Mouse (Mus musculus): ENCODE measurements around the gene Skil. TPM values are rescaled to one million over a fixed set of nuclear protein-coding genes. Genes with fewer than 3 reads are reported as not detected.

Gene Skil
- total and polyA plus RNA-seq, 3 experiments = 11.1 to 18.9 (median 11.2) TPM

GRCm38 (mm10) chr3:31051730-31052129 is 43.1 kb upstream of the Skil start:
- TF ChIP-seq UBTF (IDR thresholded peaks at IDR 0.05; ENCODE audit: low read depth, low read length) (no peak), E2F4 (IDR thresholded peaks at IDR 0.05; ENCODE audit: insufficient replicate concordance, low read depth, low read length) (no peak), MAX (IDR thresholded peaks at IDR 0.05; ENCODE audit: low read length) (no peak), ZKSCAN1 (IDR thresholded peaks at IDR 0.05; ENCODE audit: borderline replicate concordance, low read depth, low read length) (no peak), BHLHE40 (IDR thresholded peaks at IDR 0.05; ENCODE audit: low read depth, low read length) (no peak), NELFE (IDR thresholded peaks at IDR 0.05; ENCODE audit: low read depth, low read length) (no peak), MEF2A (IDR thresholded peaks at IDR 0.05; ENCODE audit: borderline replicate concordance, low read depth, low read length) (no peak), JUN (IDR thresholded peaks at IDR 0.05; ENCODE audit: insufficient read depth, low read depth, low read length) (no peak), CTCF (conservative IDR thresholded peaks at IDR 0.05 in 1 of 2, IDR thresholded peaks at IDR 0.05 in 1 of 2; ENCODE audit: low read depth in 2 of 2, low read length in 2 of 2) (no peak), MAZ (IDR thresholded peaks at IDR 0.05; ENCODE audit: low read depth, low read length) (no peak), KAT2A (IDR thresholded peaks at IDR 0.05; ENCODE audit: insufficient replicate concordance, low read length) (no peak), MYC (IDR thresholded peaks at IDR 0.05; ENCODE audit: low read depth, low read length) (no peak), USF2 (conservative IDR thresholded peaks at IDR 0.05; ENCODE audit: low read depth, low read length) (no peak)
- dilution Hi-C loops (cut with MboI; ENCODE audit: extremely low pct_ligation_motif_present, extremely low pct_unique_long_range_greater_than_20kb, low sequenced_read_pairs) (no loop called here), in situ Hi-C loops (cut with MboI; ENCODE audit: low pct_ligation_motif_present, low pct_unique_long_range_greater_than_20kb, low sequenced_read_pairs) (loop anchor here (25.0 kb wide), 1 partner anchor 186 kb away; no protein-coding TSS in a partner anchor)

GRCm38 (mm10) chr3:31053191-31053590 is 41.7 kb upstream of the Skil start:
- no peaks in the 10 kb centered on the region for H3K9me3 ChIP-seq (replicated peaks; ENCODE audit: low read length)
- peaks cover 16 to 32% of the 10 kb centered on the region in 2 experiments for H3K36me3 ChIP-seq (replicated peaks in 1 of 2; ENCODE audit: control insufficient read depth in 1 of 2, insufficient read depth in 1 of 2, low read length in 1 of 2)
- DNase-seq (ENCODE audit: extremely low read depth) = no peak
- H3K79me2 ChIP-seq (replicated peaks; ENCODE audit: control insufficient read depth, extremely low read depth, insufficient read depth, poor library complexity, severe bottlenecking) = no peaks in the 10 kb centered on the region
- in situ Hi-C loops (cut with MboI; ENCODE audit: low pct_ligation_motif_present, low pct_unique_long_range_greater_than_20kb, low sequenced_read_pairs) (loop anchor here (25.0 kb wide), 1 partner anchor 184 kb away; no protein-coding TSS in a partner anchor), dilution Hi-C loops (cut with MboI; ENCODE audit: extremely low pct_ligation_motif_present, extremely low pct_unique_long_range_greater_than_20kb, low sequenced_read_pairs) (no loop called here)
- no peak overlapping the region for H3K4me3 ChIP-seq (replicated peaks in 1 of 3; ENCODE audit: low read depth in 2 of 3, low read length in 2 of 3, poor library complexity in 1 of 3)
- TF ChIP-seq CHD2 (IDR thresholded peaks at IDR 0.05; ENCODE audit: low read length) = no peak
- TF ChIP-seq POLR2A (IDR thresholded peaks at IDR 0.05; ENCODE audit: low read depth, low read length) = no peak
- TF ChIP-seq USF1 (IDR thresholded peaks at IDR 0.05; ENCODE audit: low read depth, low read length) = no peak
- TF ChIP-seq ETS1 (conservative IDR thresholded peaks at IDR 0.05; ENCODE audit: low read depth, low read length) = no peak
- no peak for TF ChIP-seq UBTF (IDR thresholded peaks at IDR 0.05; ENCODE audit: low read depth, low read length)
- TF ChIP-seq USF2 (conservative IDR thresholded peaks at IDR 0.05; ENCODE audit: low read depth, low read length) = no peak
- no peak for TF ChIP-seq ZKSCAN1 (IDR thresholded peaks at IDR 0.05; ENCODE audit: borderline replicate concordance, low read depth, low read length)
- TF ChIP-seq BHLHE40 (IDR thresholded peaks at IDR 0.05; ENCODE audit: low read depth, low read length) = no peak
- no peak for TF ChIP-seq MEF2A (IDR thresholded peaks at IDR 0.05; ENCODE audit: borderline replicate concordance, low read depth, low read length)
- TF ChIP-seq TBP (conservative IDR thresholded peaks at IDR 0.05; ENCODE audit: low read depth, low read length) = no peak
- no peak for TF ChIP-seq KAT2A (IDR thresholded peaks at IDR 0.05; ENCODE audit: insufficient replicate concordance, low read length)
- TF ChIP-seq CHD1 (IDR thresholded peaks at IDR 0.05; ENCODE audit: low read depth, low read length) = no peak
- no peak for TF ChIP-seq TCF12 (IDR thresholded peaks at IDR 0.05; ENCODE audit: low read depth, low read length)
- no peak for TF ChIP-seq ZMIZ1 (IDR thresholded peaks at IDR 0.05; ENCODE audit: low read depth, low read length)
- no peak for TF ChIP-seq POLR2AphosphoS2 (IDR thresholded peaks at IDR 0.05; ENCODE audit: low read depth, low read length)
- no peak for TF ChIP-seq NELFE (IDR thresholded peaks at IDR 0.05; ENCODE audit: low read depth, low read length)
- TF ChIP-seq GABPA (IDR thresholded peaks at IDR 0.05; ENCODE audit: insufficient replicate concordance, low read depth, low read length) = no peak
- TF ChIP-seq CTCF (conservative IDR thresholded peaks at IDR 0.05 in 1 of 2, IDR thresholded peaks at IDR 0.05 in 1 of 2; ENCODE audit: low read depth in 2 of 2, low read length in 2 of 2) = no peak
- TF ChIP-seq JUN (IDR thresholded peaks at IDR 0.05; ENCODE audit: insufficient read depth, low read depth, low read length) = no peak
- TF ChIP-seq RCOR1 (conservative IDR thresholded peaks at IDR 0.05; ENCODE audit: low read depth, low read length) = no peak
- H3K9ac ChIP-seq (ENCODE audit: insufficient read depth, low read depth) = no peak overlapping the region
- no peaks in the 10 kb centered on the region for H3K4me1 ChIP-seq (ENCODE audit: control insufficient read depth in 1 of 2, insufficient read depth in 2 of 2)
- H3K4me2 ChIP-seq (ENCODE audit: insufficient read depth, low read depth, poor library complexity, severe bottlenecking) = no peak overlapping the region
- H3K27ac ChIP-seq (ENCODE audit: insufficient read depth, low read depth) = no peak overlapping the region
- H3K27me3 ChIP-seq (replicated peaks) = no peaks in the 10 kb centered on the region

More at GRCm38 (mm10) chr3:31051730-31052129, 43.1 kb upstream of the Skil start:
- Histone ChIP-seq H3K9ac (ENCODE audit: insufficient read depth, low read depth) (no peak overlapping the region), H3K4me1 (ENCODE audit: control insufficient read depth in 1 of 2, insufficient read depth in 2 of 2) (peaks cover 0 to 6% of the 10 kb centered on the region in 2 experiments; a peak in 1 of 4 replicates), H3K27me3 (replicated peaks) (no peaks in the 10 kb centered on the region), H3K4me3 (replicated peaks in 1 of 3; ENCODE audit: low read depth in 2 of 3, low read length in 2 of 3, poor library complexity in 1 of 3) (no peak overlapping the region), H3K4me2 (ENCODE audit: insufficient read depth, low read depth, poor library complexity, severe bottlenecking) (no peak overlapping the region), H3K9me3 (replicated peaks; ENCODE audit: low read length) (no peaks in the 10 kb centered on the region), H3K79me2 (replicated peaks; ENCODE audit: control insufficient read depth, extremely low read depth, insufficient read depth, poor library complexity, severe bottlenecking) (no peaks in the 10 kb centered on the region), H3K36me3 (replicated peaks in 1 of 2; ENCODE audit: control insufficient read depth in 1 of 2, insufficient read depth in 1 of 2, low read length in 1 of 2) (peaks cover 20 to 43% of the 10 kb centered on the region in 2 experiments), H3K27ac (ENCODE audit: insufficient read depth, low read depth) (no peak overlapping the region)
- no peak for DNase-seq (ENCODE audit: extremely low read depth)
